Mouse (Mus musculus): ENCODE data around the gene Psme2. TPM values are rescaled to one million over a fixed set of nuclear protein-coding genes. Genes with fewer than 3 reads are reported as not detected.
A peak's percentile ranks its signal among the peaks of the same experiment; 100 is the strongest.

Gene Psme2
- 222 and 231 TPM in 2 replicates for polyA plus RNA-seq (2015; fragmentation: Nextera tagmentation; extraction: Ambion mirVana)

DNA sequence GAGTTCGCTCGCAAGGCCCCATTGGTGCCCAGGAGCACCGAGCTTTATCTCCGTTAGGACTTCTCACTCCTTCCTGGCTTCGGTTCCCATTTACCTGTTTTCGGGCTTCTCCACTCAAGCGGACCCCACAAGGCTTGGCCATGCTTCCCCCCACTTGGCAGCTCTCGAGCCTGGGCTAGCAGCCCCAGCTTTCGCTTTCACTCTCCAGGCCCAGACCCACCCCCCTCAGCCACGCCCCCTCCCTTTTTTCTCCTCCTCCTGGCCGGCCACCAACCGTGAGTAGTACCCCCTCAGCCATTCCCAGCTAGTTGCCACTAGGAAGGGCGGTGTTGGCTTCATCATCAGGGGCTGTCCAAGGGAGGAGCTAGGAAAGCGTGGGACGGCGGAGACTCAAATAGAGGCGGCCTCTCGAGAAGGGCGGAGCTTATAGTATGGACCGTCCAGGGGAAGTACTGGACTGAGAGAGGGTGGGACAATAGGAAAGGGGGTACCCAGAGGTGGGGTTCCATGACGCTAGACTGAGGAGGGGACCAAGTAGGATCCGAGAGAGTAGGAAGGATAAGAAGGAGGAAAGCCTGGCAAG is at the start of gene Psme2:
TSS of gene Psme2 (minus strand) at position 366 of the 583 bp plus-strand sequence.
- H3K9ac ChIP-seq (replicated peaks) = peak within 1 kb of the TSS; percentile 94
- peak within 1 kb of the TSS; percentile 97 for H3K27ac ChIP-seq (ENCODE audit: low read depth)
- peak within 1 kb of the TSS; percentile 97 for H3K4me3 ChIP-seq (ENCODE audit: low read depth, low read length)
- ATAC-seq (peak; percentile 87), DNase-seq (peak; percentile 93)
- H3K27me3 ChIP-seq (ENCODE audit: insufficient read depth, low read length) = no peaks in the 10 kb centered on the region
- H3K4me1 ChIP-seq (ENCODE audit: insufficient read depth) = peaks cover 29% of the 10 kb centered on the region
- WGBS (ENCODE audit: insufficient replicate concordance) = 3% methylated on average over 22 of the region's 22 CpGs
- H3K4me2 ChIP-seq (ENCODE audit: low read depth, low read length) = peak within 1 kb of the TSS; percentile 92
- H3K9me3 ChIP-seq (ENCODE audit: low read length) = no peaks in the 10 kb centered on the region
- TF ChIP-seq EP300 (IDR thresholded peaks at IDR 0.05; ENCODE audit: low read depth) = no peak
- TF ChIP-seq CTCF (IDR thresholded peaks at IDR 0.05; ENCODE audit: low read depth) = no peak
- H3K36me3 ChIP-seq (replicated peaks; ENCODE audit: insufficient read depth, low read length) = peaks cover 28% of the 10 kb centered on the region

DNA sequence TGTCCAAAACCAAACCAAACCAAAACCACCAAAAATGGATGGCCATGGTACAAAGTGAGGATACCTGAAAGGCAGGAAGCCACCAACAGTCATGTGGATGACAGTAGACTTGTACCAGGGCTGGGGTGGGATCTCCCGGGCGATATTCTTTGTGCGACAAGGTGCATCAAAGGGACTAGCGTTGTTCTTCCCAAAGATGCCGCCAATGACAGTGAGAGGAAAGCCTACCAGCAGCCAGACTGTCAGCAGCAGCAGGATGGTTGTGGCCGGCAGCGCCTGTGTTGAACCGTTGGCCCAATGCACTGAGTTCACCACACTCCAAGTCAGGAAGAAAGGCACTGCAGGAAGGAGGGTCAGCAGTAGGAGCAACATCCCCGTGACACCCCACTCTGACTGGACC is 46.9 kb upstream of the Psme2 start, which contains the start of gene Gm49378:
TSS of gene Gm49378 (minus strand) at position 101 of the 400 bp plus-strand sequence.
- Histone ChIP-seq H3K36me3 (replicated peaks; ENCODE audit: insufficient read depth, low read length) (peaks cover 62% of the 10 kb centered on the region), H3K4me3 (ENCODE audit: low read depth, low read length) (no peak within 1 kb of the TSS), H3K4me2 (ENCODE audit: low read depth, low read length) (no peak within 1 kb of the TSS), H3K4me1 (ENCODE audit: insufficient read depth) (peaks cover 14% of the 10 kb centered on the region), H3K27me3 (ENCODE audit: insufficient read depth, low read length) (no peaks in the 10 kb centered on the region), H3K9ac (replicated peaks) (no peak within 1 kb of the TSS), H3K9me3 (ENCODE audit: low read length) (no peaks in the 10 kb centered on the region), H3K27ac (ENCODE audit: low read depth) (no peak within 1 kb of the TSS)
- TF ChIP-seq CTCF (IDR thresholded peaks at IDR 0.05; ENCODE audit: low read depth) = no peak
- no peak for TF ChIP-seq EP300 (IDR thresholded peaks at IDR 0.05; ENCODE audit: low read depth)
- 97% methylated on average over 9 of the region's 9 CpGs for WGBS (ENCODE audit: insufficient replicate concordance)
- no peak for ATAC-seq
- no peak for DNase-seq

DNA sequence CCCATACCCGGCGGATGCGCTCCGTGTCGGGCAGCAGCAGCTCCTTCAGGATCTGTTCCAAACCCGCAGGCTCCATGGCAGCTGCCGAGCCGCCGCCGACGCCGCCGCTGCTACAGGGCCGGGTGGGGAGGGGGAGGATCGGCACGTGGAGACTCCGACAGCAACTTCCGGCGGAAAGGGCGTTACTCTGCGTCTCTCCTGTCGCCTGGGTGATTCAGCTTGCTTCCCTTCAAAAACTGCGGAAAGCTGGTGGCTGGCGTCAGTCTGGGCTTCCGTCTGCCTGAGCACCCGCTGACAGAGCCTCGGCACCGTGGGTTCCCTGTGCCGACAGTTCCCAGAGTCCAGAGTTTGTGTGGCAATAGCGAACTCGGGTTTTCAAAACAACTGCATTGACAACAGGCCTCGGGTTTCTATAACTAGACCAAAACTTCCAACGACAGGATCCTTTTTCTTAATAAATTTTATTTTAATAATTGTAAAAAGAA is 44.7 kb upstream of the Psme2 start, which contains the start of gene Ipo4:
TSS of gene Ipo4 (minus strand) at position 435 of the 485 bp plus-strand sequence.
- Histone ChIP-seq H3K4me3 (ENCODE audit: low read depth, low read length) (peak within 1 kb of the TSS; percentile 55), H3K4me1 (ENCODE audit: insufficient read depth) (peaks cover 7% of the 10 kb centered on the region), H3K9ac (replicated peaks) (peak within 1 kb of the TSS; percentile 61), H3K4me2 (ENCODE audit: low read depth, low read length) (peak within 1 kb of the TSS; percentile 82), H3K27me3 (ENCODE audit: insufficient read depth, low read length) (no peaks in the 10 kb centered on the region), H3K9me3 (ENCODE audit: low read length) (no peaks in the 10 kb centered on the region), H3K27ac (ENCODE audit: low read depth) (peak within 1 kb of the TSS; percentile 53; the same call in 1 of the 2 replicates), H3K36me3 (replicated peaks; ENCODE audit: insufficient read depth, low read length) (peaks cover 69% of the 10 kb centered on the region)
- TF ChIP-seq EP300 (IDR thresholded peaks at IDR 0.05; ENCODE audit: low read depth) (0 out of 2 replicates have a peak, but pooled peaks have one; percentile 16), CTCF (IDR thresholded peaks at IDR 0.05; ENCODE audit: low read depth) (no peak)
- 1% methylated on average over 33 of the region's 33 CpGs for WGBS (ENCODE audit: insufficient replicate concordance)
- peak; percentile 95 for ATAC-seq
- DNase-seq = peak; percentile 92

DNA sequence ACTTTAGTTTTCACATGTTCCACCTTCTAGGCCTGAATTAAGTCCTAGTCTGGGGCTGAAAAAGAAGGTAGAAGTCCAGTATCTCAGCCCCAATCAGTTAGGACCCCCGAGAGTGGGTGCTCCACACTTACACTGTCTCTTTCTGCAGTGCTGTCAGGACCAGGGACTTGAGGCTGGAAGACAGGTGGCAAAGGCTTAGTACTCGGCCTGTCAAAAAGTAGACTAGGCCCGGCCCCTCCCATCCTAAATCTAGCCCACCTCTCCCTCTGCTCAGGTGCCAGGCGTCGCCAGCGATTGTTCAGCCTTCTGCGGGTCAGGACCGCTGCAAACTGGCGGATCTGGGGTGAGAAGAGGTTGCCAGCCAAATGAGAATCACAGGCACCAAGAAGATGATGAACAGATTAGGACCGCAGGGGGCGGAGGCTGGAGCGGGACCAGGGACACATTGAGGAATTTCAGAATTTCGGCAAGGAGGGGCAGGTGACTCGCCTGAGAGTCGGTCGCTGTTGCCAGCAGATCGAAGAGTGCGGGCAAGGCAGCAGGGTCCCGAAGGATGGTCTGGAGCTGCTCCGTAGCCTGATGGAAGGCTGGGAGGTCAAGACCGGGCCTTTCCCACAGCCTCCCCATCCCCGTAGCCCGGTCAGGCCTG is 44.1 kb upstream of the Psme2 start:
- no peaks in the 10 kb centered on the region for H3K9me3 ChIP-seq (ENCODE audit: low read length)
- H3K4me2 ChIP-seq (ENCODE audit: low read depth, low read length) = peak overlapping the region; percentile 82
- peaks cover 69% of the 10 kb centered on the region for H3K36me3 ChIP-seq (replicated peaks; ENCODE audit: insufficient read depth, low read length)
- no peak overlapping the region for H3K27ac ChIP-seq (ENCODE audit: low read depth)
- no peak for TF ChIP-seq EP300 (IDR thresholded peaks at IDR 0.05; ENCODE audit: low read depth)
- TF ChIP-seq CTCF (IDR thresholded peaks at IDR 0.05; ENCODE audit: low read depth) = no peak
- no peak for DNase-seq
- H3K27me3 ChIP-seq (ENCODE audit: insufficient read depth, low read length) = no peaks in the 10 kb centered on the region
- WGBS (ENCODE audit: insufficient replicate concordance) = 9% methylated on average over 19 of the region's 23 CpGs
- H3K4me3 ChIP-seq (ENCODE audit: low read depth, low read length) = peak overlapping the region; percentile 55
- H3K4me1 ChIP-seq (ENCODE audit: insufficient read depth) = peaks cover 7% of the 10 kb centered on the region
- peak overlapping the region; percentile 61 for H3K9ac ChIP-seq (replicated peaks)
- peak; percentile 40 for ATAC-seq

DNA sequence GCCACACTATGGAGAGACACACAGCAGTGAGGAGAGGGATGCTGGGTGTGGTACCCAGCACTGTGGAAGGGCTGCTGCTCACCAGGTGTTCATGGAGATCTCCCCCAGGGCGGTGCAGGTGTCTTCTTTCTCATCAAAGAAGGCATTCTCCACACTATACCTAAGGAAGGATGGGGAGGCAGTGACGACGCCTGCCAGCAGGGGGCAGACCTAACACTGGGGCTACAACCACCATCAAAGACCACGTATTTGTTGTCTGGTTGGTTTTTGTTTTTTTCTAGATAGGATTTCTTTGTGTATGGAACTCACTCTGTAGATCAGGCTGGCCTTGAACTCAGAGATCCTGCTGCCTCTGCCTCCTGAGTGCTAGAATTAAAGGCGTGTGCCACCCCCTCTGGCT is 38.4 kb upstream of the Psme2 start:
- Histone ChIP-seq H3K27me3 (ENCODE audit: insufficient read depth, low read length) (no peaks in the 10 kb centered on the region), H3K4me1 (ENCODE audit: insufficient read depth) (no peaks in the 10 kb centered on the region), H3K36me3 (replicated peaks; ENCODE audit: insufficient read depth, low read length) (peaks cover 71% of the 10 kb centered on the region), H3K9me3 (ENCODE audit: low read length) (no peaks in the 10 kb centered on the region), H3K4me3 (ENCODE audit: low read depth, low read length) (no peak overlapping the region), H3K27ac (ENCODE audit: low read depth) (no peak overlapping the region), H3K9ac (replicated peaks) (no peak overlapping the region), H3K4me2 (ENCODE audit: low read depth, low read length) (no peak overlapping the region)
- ATAC-seq = peak; percentile 35; the same call in 1 of the 2 replicates
- peak; percentile 78 for DNase-seq
- TF ChIP-seq CTCF (IDR thresholded peaks at IDR 0.05; ENCODE audit: low read depth) (peak; percentile 90), EP300 (IDR thresholded peaks at IDR 0.05; ENCODE audit: low read depth) (no peak)
- WGBS (ENCODE audit: insufficient replicate concordance) = 45% methylated on average over 5 of the region's 5 CpGs

All from liver, postnatal 0 days (tissue).